Mouse (Mus musculus) spleen, adult 18-20 months (tissue): ENCODE measurements around the gene Rcc2.

ENCODE experiments used
- DNase-seq, 2 experiments: peaks; one replicate each; pipeline ENCODE4 v3.0.0; 2022; ENCODE audit warnings: mixed read lengths in 2 of 2

Rcc2 gene

GRCm38 (mm10) chr4:140688044-140688825 is 12.1 kb upstream of the Rcc2 start:
- no peak for DNase-seq

GRCm38 (mm10) chr4:140688826-140689425 is 11.4 kb upstream of the Rcc2 start:
- no peak for DNase-seq

- no peak for DNase-seq
These were observed 10.3 kb upstream of the Rcc2 start for GRCm38 (mm10) chr4:140689873-140690655.

DNA sequence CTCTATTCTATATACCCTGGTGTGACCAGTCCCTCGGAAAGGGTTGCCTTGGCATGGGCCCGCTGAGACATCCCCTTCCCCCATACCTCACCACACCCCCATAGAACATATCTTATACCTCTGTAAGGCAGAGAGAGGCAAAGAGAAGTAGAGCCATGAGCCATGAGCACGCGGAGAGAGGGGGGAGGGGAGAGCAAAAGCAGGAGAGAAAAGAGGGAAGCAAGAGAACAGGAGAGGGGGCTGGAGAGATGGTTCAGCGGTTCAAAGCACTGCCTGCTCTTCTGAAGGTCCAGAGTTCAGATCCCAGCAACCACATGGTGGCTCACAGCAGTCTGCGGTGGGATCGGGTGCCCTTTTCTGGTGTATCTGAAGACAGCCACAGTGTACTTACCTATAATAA is 8.9 kb upstream of the Rcc2 start:
- no peak for DNase-seq

GRCm38 (mm10) chr4:140693513-140693912 is 6.8 kb upstream of the Rcc2 start:
- no peak for DNase-seq

- DNase-seq: no peak
These were observed 5.7 kb upstream of the Rcc2 start for GRCm38 (mm10) chr4:140694551-140695060.

DNA sequence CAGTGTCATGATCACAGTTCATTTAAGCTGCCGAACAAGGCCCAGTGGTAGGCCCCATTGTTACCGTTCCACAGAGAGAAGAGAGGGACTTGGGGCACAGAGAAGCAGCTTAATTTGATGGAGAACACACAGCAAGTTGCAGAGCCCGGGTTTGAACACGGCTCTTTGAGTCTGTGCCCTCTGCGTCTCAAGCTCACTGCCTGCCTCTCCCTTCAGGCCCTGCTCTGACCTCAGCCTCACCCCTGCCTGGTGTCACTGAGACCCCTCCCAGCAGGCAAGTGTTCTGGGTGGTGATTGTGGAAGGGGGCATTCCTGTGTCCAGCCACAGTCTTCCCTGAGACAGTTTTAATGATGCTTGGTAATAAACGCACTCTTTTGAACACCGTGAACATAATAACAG is 5.2 kb upstream of the Rcc2 start:
- no peak for DNase-seq

- no peak for DNase-seq
These were observed 4.4 kb upstream of the Rcc2 start for GRCm38 (mm10) chr4:140695675-140696585.

DNA sequence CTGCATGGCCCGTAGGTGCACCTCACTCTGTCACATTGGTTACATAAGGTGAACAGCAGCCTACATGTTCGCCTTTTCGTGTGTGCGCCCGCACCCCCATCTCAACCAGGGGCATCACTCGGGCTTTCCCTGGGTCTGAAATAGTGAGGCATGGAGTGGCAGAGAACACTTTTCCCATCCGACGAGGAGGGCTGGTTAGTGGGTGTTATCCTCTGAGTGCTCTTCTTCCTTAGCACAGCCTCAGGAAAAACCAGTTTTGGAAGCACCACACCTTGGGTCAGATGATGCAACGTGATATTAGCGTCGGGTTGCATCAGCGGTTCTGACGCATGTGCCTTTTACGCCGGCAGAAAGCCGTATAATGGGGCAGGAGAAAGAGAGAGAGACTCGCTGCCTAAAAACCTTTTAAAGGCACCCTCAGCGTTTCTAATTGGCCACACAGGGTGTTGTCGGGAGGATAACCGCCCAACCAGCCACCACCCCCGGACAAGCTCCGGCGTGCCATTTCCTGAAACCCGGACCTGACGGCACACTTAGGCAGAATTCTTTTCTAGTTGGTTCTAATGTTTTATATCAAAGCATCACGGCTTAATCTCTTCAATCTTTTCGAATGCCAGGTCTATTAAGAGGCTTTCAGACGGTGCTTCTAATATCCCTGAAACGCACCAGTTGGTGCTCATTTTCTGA is 757 bp upstream of the Rcc2 start:
- DNase-seq: peak; percentile 61 to 62

DNA sequence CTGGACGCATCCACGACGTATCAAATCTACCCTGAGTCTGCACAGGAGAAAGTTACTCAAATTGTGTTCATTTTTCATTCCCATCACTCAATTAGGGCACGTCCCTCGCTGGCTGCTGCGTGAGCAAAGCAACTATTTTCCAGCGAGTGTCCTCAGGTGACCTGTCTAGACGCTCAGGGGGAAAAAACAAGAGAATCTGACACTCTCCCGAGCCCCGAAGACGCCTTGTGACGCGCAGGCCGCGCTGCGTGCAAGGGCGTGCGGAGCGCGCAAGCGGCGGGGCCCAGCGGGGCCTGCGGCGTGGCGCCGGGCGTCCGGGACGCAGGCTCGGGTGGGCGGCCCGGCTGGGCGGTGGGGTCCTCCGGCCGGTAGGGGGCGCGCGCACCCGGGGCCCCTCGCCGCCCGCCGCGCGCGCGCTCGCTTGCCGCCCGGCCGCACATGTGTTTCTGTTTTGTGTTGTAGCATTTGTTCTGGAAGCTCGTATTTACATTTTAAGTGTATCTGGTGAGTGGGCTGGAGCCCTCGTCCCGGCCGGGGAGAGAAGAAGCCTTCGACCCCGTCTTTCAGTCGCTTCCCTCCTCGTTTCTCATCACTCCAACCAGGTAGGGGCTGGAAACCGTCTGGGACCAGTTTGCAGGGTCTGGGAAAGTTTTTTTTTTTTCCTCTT is 841 bp downstream of the Rcc2 start:
- peak; percentile 75 to 82 for DNase-seq

GRCm38 (mm10) chr4:140701716-140702561 is 1.6 kb downstream of the Rcc2 start:
- peak; percentile 61 to 66 for DNase-seq

- DNase-seq: peak; percentile 79 to 88
These were observed 2.4 kb downstream of the Rcc2 start for GRCm38 (mm10) chr4:140702611-140703327.

- no peak for DNase-seq
These were observed 3.3 kb downstream of the Rcc2 start for GRCm38 (mm10) chr4:140703636-140704035.

DNA sequence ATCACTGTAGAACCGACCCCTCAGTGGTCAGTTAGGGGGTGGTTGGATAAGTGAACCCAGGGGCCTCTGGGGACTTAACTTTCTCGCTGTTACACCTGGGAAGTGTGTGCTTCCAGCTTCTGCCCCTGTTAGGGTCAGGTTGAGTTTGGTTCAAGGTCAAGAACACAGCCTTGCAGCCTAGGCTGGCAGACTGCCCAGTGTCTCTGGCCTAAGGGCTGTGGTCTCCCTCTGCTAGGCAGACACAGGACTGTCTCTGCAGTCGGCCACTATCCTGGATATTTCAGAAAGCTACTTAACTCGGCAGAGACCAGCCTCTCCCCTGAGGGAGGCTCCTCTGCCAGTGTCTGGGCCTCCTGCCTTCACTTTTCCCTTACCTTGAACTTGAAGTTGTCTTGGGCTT is 3.8 kb downstream of the Rcc2 start:
- no peak for DNase-seq

DNA sequence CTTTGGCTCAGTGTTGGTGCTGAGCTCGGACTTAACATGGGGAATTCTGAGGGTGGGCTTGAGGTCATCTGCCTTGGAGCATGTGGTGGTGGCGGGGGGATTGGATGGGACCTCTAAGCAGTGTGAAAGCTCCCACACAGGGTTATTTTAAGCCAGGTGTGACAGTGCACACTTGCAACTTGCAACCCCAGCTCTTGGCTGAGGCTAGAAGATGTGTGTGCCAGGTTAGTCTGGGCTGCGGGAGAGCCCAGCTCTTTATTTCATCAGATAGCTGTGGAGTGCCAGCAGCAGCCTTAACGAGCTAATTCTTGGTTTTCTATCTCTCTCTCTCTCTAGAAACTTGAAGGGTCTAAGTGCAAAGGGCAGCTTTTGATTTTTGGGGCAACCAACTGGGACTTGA is 7.3 kb downstream of the Rcc2 start:
- no peak for DNase-seq

DNA sequence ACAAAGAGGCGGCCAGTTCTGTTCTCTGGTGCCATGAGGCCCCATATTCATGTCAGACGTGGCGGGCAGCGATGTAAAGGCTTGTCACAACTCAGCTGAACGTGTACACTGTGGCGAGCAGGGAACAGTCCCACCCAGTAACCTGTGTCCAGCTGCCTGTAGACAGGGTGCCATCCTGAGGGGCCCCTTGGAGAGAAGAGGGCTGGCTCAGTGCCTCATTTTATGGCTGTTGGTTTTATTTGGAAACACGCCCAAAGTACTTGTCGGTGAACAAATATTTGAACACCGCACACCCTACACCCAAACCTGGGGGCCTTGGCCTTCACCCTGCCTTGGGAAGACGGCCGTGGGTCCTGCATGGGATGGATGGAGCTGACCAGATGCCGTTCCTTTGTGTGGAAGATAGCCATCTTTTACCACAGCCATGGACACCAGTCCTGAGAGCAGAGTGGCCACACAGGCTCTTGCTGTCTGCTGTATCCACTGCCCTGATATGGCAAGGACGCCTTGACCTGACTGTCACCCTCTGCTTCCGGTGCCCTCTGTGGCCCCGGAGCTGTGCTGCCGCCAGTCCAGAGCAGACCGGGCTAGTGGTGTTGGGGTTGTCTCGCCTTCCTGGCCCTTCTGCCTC is 8.1 kb downstream of the Rcc2 start:
- no peak for DNase-seq

DNA sequence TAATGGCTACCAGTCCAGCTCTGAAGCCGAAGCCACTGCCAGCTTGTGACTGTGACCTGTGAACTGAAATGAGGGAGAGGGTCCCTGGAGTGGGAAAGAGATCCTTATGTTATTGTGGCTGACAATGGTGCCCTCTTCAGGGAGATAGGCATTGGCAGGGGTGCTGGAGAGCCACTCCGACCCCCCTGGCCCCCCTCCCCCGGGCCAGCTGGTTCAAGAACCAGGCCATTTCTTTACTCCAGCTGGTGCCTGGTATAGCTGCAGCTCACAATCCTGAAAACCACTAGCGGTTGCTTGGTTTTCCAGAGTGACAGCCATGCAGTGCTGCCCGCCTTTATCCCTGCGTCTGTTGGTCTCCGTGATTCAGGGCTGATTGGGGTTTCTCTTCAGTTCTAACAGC is 8.8 kb downstream of the Rcc2 start:
- DNase-seq: no peak

DNA sequence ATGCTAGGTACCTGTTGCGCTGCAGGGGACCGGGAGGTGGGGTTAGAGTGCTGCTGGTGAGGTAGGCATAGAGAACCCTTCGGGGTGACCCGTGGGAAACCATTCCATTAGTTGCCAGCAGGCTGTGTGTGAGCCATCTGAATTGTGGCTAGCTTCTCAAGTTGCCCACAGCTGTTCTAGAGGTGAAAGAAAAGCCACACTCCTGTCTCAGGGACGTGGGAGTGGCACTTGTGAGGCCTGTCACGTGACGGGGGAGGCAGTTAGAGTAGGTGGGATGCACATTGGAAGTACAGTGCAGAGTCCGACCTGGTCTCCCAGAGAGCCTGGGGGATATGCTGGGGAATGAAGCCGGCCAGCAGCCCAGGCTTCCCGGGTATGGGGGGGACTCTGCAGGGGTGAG is 9.3 kb downstream of the Rcc2 start:
- no peak for DNase-seq

DNA sequence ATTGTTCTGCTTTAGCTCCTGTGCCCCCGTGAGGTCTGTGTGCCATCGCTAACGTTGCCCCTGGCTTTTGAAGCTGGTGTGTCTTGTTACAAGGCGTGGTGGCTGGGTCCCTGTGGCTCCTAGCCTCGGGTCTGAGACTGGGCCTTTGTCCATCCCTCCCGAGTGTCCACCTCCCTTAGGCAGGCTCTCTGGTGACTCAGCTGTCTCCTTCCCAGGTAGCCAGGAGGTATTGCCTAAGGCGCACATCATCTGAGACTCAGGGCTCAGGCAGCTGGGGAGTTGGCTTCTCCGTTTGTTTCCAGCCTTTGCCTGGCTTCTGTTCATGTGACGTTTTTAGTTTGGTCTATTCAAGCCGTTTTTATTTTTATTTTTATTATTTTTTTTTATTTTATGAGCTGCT is 10.4 kb downstream of the Rcc2 start:
- no peak for DNase-seq
